Mouse (Mus musculus) myocyte (in vitro differentiated cells): Measurements from ENCODE around the gene Selenoi. TPM values are rescaled to one million over a fixed set of nuclear protein-coding genes. Genes with fewer than 3 reads are reported as not detected.

Source experiments
- H3K27me3 ChIP-seq: one replicate; pipeline ENCODE4 v1.6.1; 2011; ENCODE audit not compliant: control insufficient read depth, insufficient read depth, insufficient read length
- H3K36me3 ChIP-seq: one replicate; pipeline ENCODE4 v1.6.1; 2011; ENCODE audit not compliant: control insufficient read depth, insufficient read depth
- H3K4me2 ChIP-seq: one replicate; pipeline ENCODE4 v1.6.1; 2011; ENCODE audit warnings: low read depth, control low read depth
- H3K4me3 ChIP-seq: one replicate; pipeline ENCODE4 v1.5.1; 2011; ENCODE audit warnings: mild to moderate bottlenecking, control low read depth, moderate library complexity
- H3K79me2 ChIP-seq: one replicate; pipeline ENCODE4 v1.6.1; 2011; ENCODE audit not compliant: control insufficient read depth, insufficient read depth
- H3ac ChIP-seq: one replicate; pipeline ENCODE4 v1.6.1; 2011; ENCODE audit not compliant: control insufficient read depth, insufficient read length
- CEBPB ChIP-seq: IDR thresholded peaks from 2 replicates; pipeline ENCODE4 v1.6.1; 2011; ENCODE audit warnings: mild to moderate bottlenecking, moderate library complexity; ENCODE audit not compliant: poor library complexity, insufficient read depth, severe bottlenecking
- E2F4 ChIP-seq: IDR thresholded peaks from one replicate; pipeline ENCODE4 v1.6.1; 2011; ENCODE audit warnings: mild to moderate bottlenecking, control low read depth, moderate library complexity; ENCODE audit not compliant: insufficient read depth
- MAX ChIP-seq: IDR thresholded peaks from one replicate; pipeline ENCODE4 v1.6.1; 2011; ENCODE audit warnings: low read depth, mild to moderate bottlenecking, control low read depth
- MYOD1 ChIP-seq, 3 experiments: IDR thresholded peaks; one replicate each; pipeline ENCODE4 v1.6.1; 2011; ENCODE audit warnings: control low read depth in 2 of 3, low read depth in 2 of 3, mild to moderate bottlenecking in 2 of 3, moderate library complexity in 1 of 3; ENCODE audit not compliant: insufficient read length in 2 of 3, control insufficient read depth in 1 of 3
- MYOG ChIP-seq, 3 experiments: IDR thresholded peaks; one replicate each; pipeline ENCODE4 v1.6.1; 2011; ENCODE audit warnings: control low read depth in 2 of 3, low read depth in 2 of 3, mild to moderate bottlenecking in 2 of 3; ENCODE audit not compliant: insufficient read length in 2 of 3, control insufficient read depth in 1 of 3, insufficient read depth in 1 of 3
- POLR2A ChIP-seq: IDR thresholded peaks from one replicate; pipeline ENCODE4 v1.6.1; 2011; ENCODE audit warnings: low read depth, mild to moderate bottlenecking, control low read depth, moderate library complexity; ENCODE audit not compliant: insufficient read length
- POLR2AphosphoS2 ChIP-seq: IDR thresholded peaks from one replicate; pipeline ENCODE4 v1.6.1; 2011; ENCODE audit warnings: low read depth, control low read depth; ENCODE audit not compliant: insufficient read length
- REST ChIP-seq: IDR thresholded peaks from one replicate; pipeline ENCODE4 v1.6.1; 2011; ENCODE audit warnings: mild to moderate bottlenecking, control low read depth, moderate library complexity; ENCODE audit not compliant: insufficient read depth, insufficient read length
- SRF ChIP-seq: IDR thresholded peaks from one replicate; pipeline ENCODE4 v1.6.1; 2011; ENCODE audit warnings: low read depth; ENCODE audit not compliant: control insufficient read depth, insufficient read length
- TCF12 ChIP-seq: IDR thresholded peaks from one replicate; pipeline ENCODE4 v1.6.1; 2011; ENCODE audit warnings: mild to moderate bottlenecking, control low read depth; ENCODE audit not compliant: poor library complexity, insufficient read depth, severe bottlenecking
- TCF3 ChIP-seq: IDR thresholded peaks from one replicate; pipeline ENCODE4 v1.6.1; 2011; ENCODE audit warnings: low read depth, control low read depth; ENCODE audit not compliant: insufficient read length
- USF1 ChIP-seq: IDR thresholded peaks from one replicate; pipeline ENCODE4 v1.6.1; 2011; ENCODE audit warnings: low read depth, mild to moderate bottlenecking, control low read depth, moderate library complexity
- polyA plus RNA-seq: library from polyadenylated mRNA; unstranded; fragments of >200 nt; fragmentation: generic; extraction: Trizol; gene quantifications from one replicate; pipeline ENCODE4 v1.2.1, GENCODE M21; 2012; ENCODE audit warnings: missing spikeins

The Selenoi gene
- polyA plus RNA-seq, 1 experiment = 11.1 TPM

DNA sequence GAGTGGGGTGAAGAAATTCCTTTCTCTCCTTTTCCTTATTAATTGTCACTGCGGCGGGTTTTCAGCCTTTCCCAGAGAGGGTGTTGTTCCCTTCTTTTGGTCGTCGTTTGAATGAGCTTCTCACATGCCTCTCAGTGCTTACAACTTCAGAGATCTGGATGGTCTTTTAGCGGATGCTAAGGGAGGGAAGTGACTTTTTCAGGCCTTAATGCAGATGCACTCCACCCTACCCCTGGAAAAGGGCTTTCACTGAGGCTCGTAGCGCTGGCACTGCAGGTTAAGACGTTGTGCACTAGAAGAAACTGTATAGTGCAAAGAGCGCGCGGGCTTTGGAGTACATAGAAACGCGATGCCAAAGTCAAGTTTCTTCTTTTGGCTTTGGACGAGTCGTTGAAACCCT lies 661 bp downstream of the Selenoi start:
- Histone ChIP-seq H3ac (peak overlapping the region; percentile 68), H3K27me3 (no peaks in the 10 kb centered on the region), H3K4me2 (peak overlapping the region; percentile 99), H3K36me3 (no peaks in the 10 kb centered on the region), H3K79me2 (peaks cover 62% of the 10 kb centered on the region), H3K4me3 (peak overlapping the region; percentile 64)
- TF ChIP-seq E2F4 (no peak), SRF (no peak), POLR2A (no peak), MYOG (IDR thresholded peaks at IDR 0.05; ENCODE audit: control insufficient read depth in 1 of 3, insufficient read depth in 1 of 3, insufficient read length in 2 of 3, low read depth in 2 of 3) (no peak), USF1 (no peak)

DNA sequence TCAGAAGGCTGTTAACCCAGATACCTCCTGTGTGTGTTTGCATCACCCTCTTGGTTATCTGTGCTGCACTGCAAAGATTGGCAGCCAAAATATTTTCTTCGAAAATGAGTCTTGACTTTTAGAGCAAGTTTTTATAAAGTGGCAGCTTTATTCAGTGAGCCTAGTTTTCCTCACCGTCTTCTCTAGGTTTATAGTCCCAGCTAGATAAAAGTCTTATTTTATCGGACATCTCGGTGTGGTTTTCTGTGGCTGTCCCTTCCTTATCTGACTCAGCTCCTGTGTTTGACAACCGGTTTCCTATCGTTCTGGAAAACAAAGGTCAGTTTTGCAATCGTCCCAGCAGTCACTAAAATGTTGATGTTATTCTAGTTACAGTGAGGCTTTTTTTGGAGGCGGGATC lies 1.6 kb downstream of the Selenoi start:
- Histone ChIP-seq H3K27me3 (no peaks in the 10 kb centered on the region), H3K79me2 (peaks cover 71% of the 10 kb centered on the region), H3K4me3 (peak overlapping the region; percentile 64), H3ac (no peak overlapping the region), H3K36me3 (no peaks in the 10 kb centered on the region), H3K4me2 (peak overlapping the region; percentile 99)
- TF ChIP-seq POLR2A = no peak
- no peak for TF ChIP-seq MYOG (IDR thresholded peaks at IDR 0.05; ENCODE audit: control insufficient read depth in 1 of 3, insufficient read depth in 1 of 3, insufficient read length in 2 of 3, low read depth in 2 of 3)
- no peak for TF ChIP-seq POLR2AphosphoS2
- no peak for TF ChIP-seq REST
- no peak for TF ChIP-seq TCF3
- TF ChIP-seq E2F4 = no peak

GRCm38 (mm10) chr5:30235641-30236126 lies 3.3 kb downstream of the Selenoi start:
- no peak overlapping the region for H3K4me3 ChIP-seq
- H3K4me2 ChIP-seq = no peak overlapping the region
- no peaks in the 10 kb centered on the region for H3K36me3 ChIP-seq
- TF ChIP-seq TCF3 = no peak
- TF ChIP-seq CEBPB = no peak
- no peak for TF ChIP-seq MAX
- TF ChIP-seq MYOD1 (IDR thresholded peaks at IDR 0.05; ENCODE audit: control insufficient read depth in 1 of 3, insufficient read length in 2 of 3, low read depth in 2 of 3) = no peak
- H3ac ChIP-seq = no peak overlapping the region
- peaks cover 89% of the 10 kb centered on the region for H3K79me2 ChIP-seq
- H3K27me3 ChIP-seq = no peaks in the 10 kb centered on the region

- H3K27me3 ChIP-seq = no peaks in the 10 kb centered on the region
Measured at GRCm38 (mm10) chr5:30238533-30238932, 6.2 kb downstream of the Selenoi start.

GRCm38 (mm10) chr5:30240552-30240951 lies 8.2 kb downstream of the Selenoi start:
- Histone ChIP-seq H3K79me2 (peaks cover 98% of the 10 kb centered on the region), H3K4me2 (peak overlapping the region; percentile 35), H3K36me3 (no peaks in the 10 kb centered on the region), H3K27me3 (no peaks in the 10 kb centered on the region), H3K4me3 (no peak overlapping the region), H3ac (no peak overlapping the region)
- TF ChIP-seq MYOD1 (IDR thresholded peaks at IDR 0.05; ENCODE audit: control insufficient read depth in 1 of 3, insufficient read length in 2 of 3, low read depth in 2 of 3) (no peak), REST (no peak), MYOG (IDR thresholded peaks at IDR 0.05; ENCODE audit: control insufficient read depth in 1 of 3, insufficient read depth in 1 of 3, insufficient read length in 2 of 3, low read depth in 2 of 3) (no peak), POLR2A (no peak), TCF3 (no peak), TCF12 (no peak), E2F4 (no peak), SRF (no peak), CEBPB (no peak), POLR2AphosphoS2 (no peak), MAX (no peak), USF1 (no peak)

More at GRCm38 (mm10) chr5:30238533-30238932, 6.2 kb downstream of the Selenoi start:
- H3K4me2 ChIP-seq = no peak overlapping the region
- TF ChIP-seq CEBPB (no peak), SRF (no peak), REST (no peak), TCF12 (no peak), E2F4 (no peak), MYOD1 (IDR thresholded peaks at IDR 0.05; ENCODE audit: control insufficient read depth in 1 of 3, insufficient read length in 2 of 3, low read depth in 2 of 3) (no peak), POLR2A (no peak), MAX (no peak), MYOG (IDR thresholded peaks at IDR 0.05; ENCODE audit: control insufficient read depth in 1 of 3, insufficient read depth in 1 of 3, insufficient read length in 2 of 3, low read depth in 2 of 3) (no peak), USF1 (no peak), POLR2AphosphoS2 (no peak), TCF3 (no peak)
- peaks cover 98% of the 10 kb centered on the region for H3K79me2 ChIP-seq
- no peak overlapping the region for H3ac ChIP-seq
- no peaks in the 10 kb centered on the region for H3K36me3 ChIP-seq
- H3K4me3 ChIP-seq = no peak overlapping the region
